Mouse (Mus musculus) testis, adult 2 months (tissue): ENCODE measurements around the gene Top2a.

Experiments
- CTCF ChIP-seq: fragments of 200-500 bp; IDR thresholded peaks from 2 replicates; pipeline ENCODE4 v1.5.1; 2012; ENCODE audit warnings: low read depth, mild to moderate bottlenecking, inconsistent platforms, low read length, moderate library complexity; ENCODE audit not compliant: control insufficient read depth, insufficient read depth, insufficient replicate concordance
- POLR2A ChIP-seq: fragments of 200-500 bp; IDR thresholded peaks from 2 replicates; pipeline ENCODE4 v1.6.1; 2012; ENCODE audit warnings: low read depth, mild to moderate bottlenecking, inconsistent platforms, low read length, moderate library complexity; ENCODE audit not compliant: control insufficient read depth

- TF ChIP-seq CTCF = no peak
- no peak for TF ChIP-seq POLR2A
These were observed 40.4 kb downstream of the Top2a start for GRCm38 (mm10) chr11:98983551-98983950.
